Mouse (Mus musculus): ENCODE measurements at regions not wholly inside any gene's neighbourhood (a gene's known extent, or its start where the extent isn't known, plus 50 kb on each side); places are given as distances from the start of the nearest gene placed in this dataset.
"Not testable (repeated sequence)": the region's sequence is repeated elsewhere in the genome, so short reads cannot be mapped to it uniquely, and the experiment has no call there.

GRCm38 (mm10) chr1:152239376-152239775, 147.1 kb downstream of the Tsen15 start:
- no peak for DNase-seq

- no peak for DNase-seq
Observed at GRCm38 (mm10) chr1:152235212-152235792, 145.4 kb upstream of the 1700025G04Rik start.

- no peak for DNase-seq
Observed at GRCm38 (mm10) chr1:152234716-152235115, 144.8 kb upstream of the 1700025G04Rik start.

- no peak for DNase-seq
Observed at GRCm38 (mm10) chr1:152231717-152232202, 141.8 kb upstream of the 1700025G04Rik start.

GRCm38 (mm10) chr1:152229709-152230108, 139.8 kb upstream of the 1700025G04Rik start:
- DNase-seq = no peak

- DNase-seq = no peak
Observed at GRCm38 (mm10) chr1:152226049-152226448, 136.1 kb upstream of the 1700025G04Rik start.

GRCm38 (mm10) chr1:152223666-152224065, 133.7 kb upstream of the 1700025G04Rik start:
- DNase-seq = no peak

GRCm38 (mm10) chr1:152220804-152221565, 131.1 kb upstream of the 1700025G04Rik start:
- no peak for DNase-seq

GRCm38 (mm10) chr1:152219752-152220151, 129.8 kb upstream of the 1700025G04Rik start:
- not testable (repeated sequence) for DNase-seq

- DNase-seq = no peak
Observed at GRCm38 (mm10) chr1:152217404-152217803, 127.5 kb upstream of the 1700025G04Rik start.

GRCm38 (mm10) chr1:152214376-152214775, 124.5 kb upstream of the 1700025G04Rik start:
- no peak for DNase-seq

GRCm38 (mm10) chr1:152203187-152203586, 113.3 kb upstream of the 1700025G04Rik start:
- peak; percentile 56 for DNase-seq

- DNase-seq = no peak
Observed at GRCm38 (mm10) chr1:152188700-152189099, 98.8 kb upstream of the 1700025G04Rik start.

GRCm38 (mm10) chr1:152184956-152185355, 95.0 kb upstream of the 1700025G04Rik start:
- DNase-seq = no peak

GRCm38 (mm10) chr1:152176267-152176970, 86.5 kb upstream of the 1700025G04Rik start:
- no peak for DNase-seq

- DNase-seq = no peak
Observed at GRCm38 (mm10) chr1:152175691-152176090, 85.8 kb upstream of the 1700025G04Rik start.

- no peak for DNase-seq
Observed at GRCm38 (mm10) chr1:152174464-152174863, 84.5 kb upstream of the 1700025G04Rik start.

- DNase-seq = no peak
Observed at GRCm38 (mm10) chr1:152171034-152171790, 81.3 kb upstream of the 1700025G04Rik start.

GRCm38 (mm10) chr1:152170583-152170982, 80.7 kb upstream of the 1700025G04Rik start:
- DNase-seq = no peak

- DNase-seq = no peak
Observed at GRCm38 (mm10) chr1:152169508-152169907, 79.6 kb upstream of the 1700025G04Rik start.

- DNase-seq = no peak
Observed at GRCm38 (mm10) chr1:152168284-152168683, 78.4 kb upstream of the 1700025G04Rik start.

GRCm38 (mm10) chr1:152167716-152168115, 77.8 kb upstream of the 1700025G04Rik start:
- no peak for DNase-seq

GRCm38 (mm10) chr1:152165490-152165905, 75.6 kb upstream of the 1700025G04Rik start:
- DNase-seq = peak; percentile 44
